Mouse (Mus musculus) heart, embryonic 14.5 days (tissue): ENCODE measurements around the gene Mybph. TPM values are rescaled to one million over a fixed set of nuclear protein-coding genes. Genes with fewer than 3 reads are reported as not detected.

ENCODE experiments used
- ATAC-seq: fragments of 200-750 bp; cut with Nextera tagmentation; 2 replicates; pipeline ENCODE4 v1.8.0; 2017; ENCODE audit warnings: low read depth, moderate TSS enrichment; ENCODE audit not compliant: insufficient number of reproducible peaks, insufficient read depth, low FRiP score
- H3K27ac ChIP-seq, 2 experiments: fragments of 200-500 bp in 1 of 2; fragments of 300-500 bp in 1 of 2; sonication (generic) in 1 of 2; replicated peaks in 1 of 2; 2 replicates each; pipeline ENCODE4 v1.5.1; 2012 to 2014; ENCODE audit warnings: low read depth in 2 of 2, low read length in 2 of 2, control low read depth in 1 of 2, mild to moderate bottlenecking in 1 of 2, mixed read lengths in 1 of 2; ENCODE audit not compliant: control insufficient read depth in 1 of 2, insufficient read depth in 1 of 2
- H3K27me3 ChIP-seq: fragments of 300-500 bp; sonication (generic); 2 replicates; pipeline ENCODE4 v1.6.1; 2014; ENCODE audit warnings: mild to moderate bottlenecking, low read length, control low read depth; ENCODE audit not compliant: control insufficient read depth, insufficient read depth
- H3K36me3 ChIP-seq: fragments of 300-500 bp; sonication (generic); 2 replicates; pipeline ENCODE4 v1.6.1; 2014; ENCODE audit warnings: mild to moderate bottlenecking, control low read depth, low read length, mixed read lengths; ENCODE audit not compliant: control insufficient read depth, insufficient read depth
- H3K4me1 ChIP-seq, 2 experiments: fragments of 200-500 bp in 1 of 2; fragments of 300-500 bp in 1 of 2; sonication (generic) in 1 of 2; 2 replicates each; pipeline ENCODE4 v1.6.1; 2012 to 2014; ENCODE audit warnings: low read length in 2 of 2, control low read depth in 1 of 2, mixed read lengths in 1 of 2; ENCODE audit not compliant: control insufficient read depth in 2 of 2, insufficient read depth in 2 of 2
- H3K4me2 ChIP-seq: fragments of 300-500 bp; sonication (generic); 2 replicates; pipeline ENCODE4 v1.6.1; 2014; ENCODE audit warnings: mild to moderate bottlenecking, low read length
- H3K4me3 ChIP-seq, 2 experiments: fragments of 200-500 bp in 1 of 2; fragments of 300-500 bp in 1 of 2; sonication (generic) in 1 of 2; 2 replicates each; pipeline ENCODE4 v1.5.1; 2012 to 2014; ENCODE audit warnings: low read length in 2 of 2, mild to moderate bottlenecking in 2 of 2, control low read depth in 1 of 2, low read depth in 1 of 2, moderate library complexity in 1 of 2; ENCODE audit not compliant: control insufficient read depth in 1 of 2, insufficient read depth in 1 of 2
- H3K9ac ChIP-seq: fragments of 300-500 bp; sonication (generic); 2 replicates; pipeline ENCODE4 v1.6.1; 2014; ENCODE audit warnings: mild to moderate bottlenecking, low read length
- H3K9me3 ChIP-seq: fragments of 300-500 bp; sonication (generic); 2 replicates; pipeline ENCODE4 v1.6.1; 2016; ENCODE audit warnings: low read length, control low read depth; ENCODE audit not compliant: control insufficient read depth
- whole genome bisulfite sequencing: fragments of 180-500 bp; shearing (Covaris S2); extraction: QIAGEN DNeasy Blood & Tissue Kit; methylation state at CpG from one replicate; pipeline ENCODE4 v1.1.7; 2014; 5-methylcytosine and 5-hydroxymethylcytosine counted together
- polyA plus RNA-seq: library from polyadenylated mRNA; unstranded; fragments of >200 nt; fragmentation: Nextera tagmentation; extraction: Ambion mirVana; gene quantifications from 2 replicates; pipeline ENCODE4 v1.2.1, GENCODE M21; 2014

The Mybph gene
- polyA plus RNA-seq, 1 experiment from 2014 or later: 0.27 TPM

GRCm38 (mm10) chr1:134154655-134155054 is 38.6 kb upstream of the Mybph start:
- Histone ChIP-seq H3K4me2 (no peak overlapping the region), H3K27ac (no peak overlapping the region), H3K4me3 (no peak overlapping the region), H3K9ac (no peak overlapping the region), H3K36me3 (no peaks in the 10 kb centered on the region), H3K4me1 (peaks cover 4 to 6% of the 10 kb centered on the region in 2 experiments; a peak in 2 of 4 replicates), H3K27me3 (no peaks in the 10 kb centered on the region), H3K9me3 (peaks cover 6% of the 10 kb centered on the region; the same call in 1 of the 2 replicates)
- WGBS: 61% methylated on average over 3 of the region's 3 CpGs
- no peak for ATAC-seq

- no peaks in the 10 kb centered on the region for H3K27me3 ChIP-seq
- no peaks in the 10 kb centered on the region for H3K9me3 ChIP-seq
- WGBS: 84% methylated on average over 3 of the region's 3 CpGs
- H3K4me2 ChIP-seq: no peak overlapping the region
- H3K4me3 ChIP-seq: no peak overlapping the region
- H3K9ac ChIP-seq: no peak overlapping the region
- H3K27ac ChIP-seq: no peak overlapping the region
- no peaks in the 10 kb centered on the region for H3K36me3 ChIP-seq
- no peaks in the 10 kb centered on the region for H3K4me1 ChIP-seq
- ATAC-seq: no peak
Observed at GRCm38 (mm10) chr1:134160404-134160803, 32.8 kb upstream of the Mybph start.

GRCm38 (mm10) chr1:134161399-134161798 is 31.8 kb upstream of the Mybph start:
- H3K36me3 ChIP-seq: no peaks in the 10 kb centered on the region
- H3K27ac ChIP-seq: no peak overlapping the region
- H3K4me2 ChIP-seq: no peak overlapping the region
- WGBS: 71% methylated on average over 6 of the region's 6 CpGs
- no peaks in the 10 kb centered on the region for H3K4me1 ChIP-seq
- ATAC-seq: peak; percentile 47; the same call in 1 of the 2 replicates
- no peak overlapping the region for H3K4me3 ChIP-seq
- H3K27me3 ChIP-seq: no peaks in the 10 kb centered on the region
- H3K9me3 ChIP-seq: 0 out of 2 replicates have a peak, but pooled peaks cover 2% of the 10 kb centered on the region
- H3K9ac ChIP-seq: no peak overlapping the region

- H3K4me3 ChIP-seq: no peak overlapping the region
- H3K9me3 ChIP-seq: 0 out of 2 replicates have a peak, but pooled peaks cover 2% of the 10 kb centered on the region
- no peak overlapping the region for H3K9ac ChIP-seq
- H3K27me3 ChIP-seq: no peaks in the 10 kb centered on the region
- ATAC-seq: no peak
- no peaks in the 10 kb centered on the region for H3K36me3 ChIP-seq
- peaks cover 0 to 2% of the 10 kb centered on the region in 2 experiments; a peak in 2 of 4 replicates for H3K4me1 ChIP-seq
- no peak overlapping the region for H3K4me2 ChIP-seq
- H3K27ac ChIP-seq: no peak overlapping the region
- WGBS: 77% methylated on average over 6 of the region's 6 CpGs
Observed at GRCm38 (mm10) chr1:134162510-134163225, 30.6 kb upstream of the Mybph start.

GRCm38 (mm10) chr1:134163476-134163875 is 29.8 kb upstream of the Mybph start:
- WGBS: 89% methylated on average over 7 of the region's 7 CpGs
- Histone ChIP-seq H3K4me2 (no peak overlapping the region), H3K9ac (no peak overlapping the region), H3K4me3 (no peak overlapping the region), H3K9me3 (0 out of 2 replicates have a peak, but pooled peaks cover 2% of the 10 kb centered on the region), H3K4me1 (peaks cover 2 to 10% of the 10 kb centered on the region in 2 experiments; a peak in 2 of 4 replicates), H3K27ac (no peak overlapping the region), H3K27me3 (no peaks in the 10 kb centered on the region), H3K36me3 (no peaks in the 10 kb centered on the region)
- ATAC-seq: no peak

GRCm38 (mm10) chr1:134164454-134164853 is 28.8 kb upstream of the Mybph start:
- H3K9ac ChIP-seq: no peak overlapping the region
- no peak for ATAC-seq
- no peak overlapping the region for H3K4me3 ChIP-seq
- WGBS: 65% methylated on average over 4 of the region's 4 CpGs
- no peaks in the 10 kb centered on the region for H3K36me3 ChIP-seq
- H3K4me2 ChIP-seq: no peak overlapping the region
- 0 out of 2 replicates have a peak, but pooled peaks cover 2% of the 10 kb centered on the region for H3K9me3 ChIP-seq
- H3K27ac ChIP-seq: no peak overlapping the region
- H3K4me1 ChIP-seq: peaks cover 2 to 10% of the 10 kb centered on the region in 2 experiments; a peak in 2 of 4 replicates
- no peaks in the 10 kb centered on the region for H3K27me3 ChIP-seq

- H3K9ac ChIP-seq: no peak overlapping the region
- ATAC-seq: no peak
- H3K4me2 ChIP-seq: no peak overlapping the region
- no peak overlapping the region for H3K4me3 ChIP-seq
- H3K36me3 ChIP-seq: no peaks in the 10 kb centered on the region
- WGBS: 92% methylated on average over 3 of the region's 3 CpGs
- no peaks in the 10 kb centered on the region for H3K27me3 ChIP-seq
- 0 out of 2 replicates have a peak, but pooled peaks cover 2% of the 10 kb centered on the region for H3K9me3 ChIP-seq
- no peak overlapping the region for H3K27ac ChIP-seq
- peaks cover 2 to 10% of the 10 kb centered on the region in 2 experiments; a peak in 2 of 4 replicates for H3K4me1 ChIP-seq
Observed at GRCm38 (mm10) chr1:134166547-134166946, 26.7 kb upstream of the Mybph start.
